Mouse (Mus musculus) right cerebral cortex, postnatal 10 days (tissue): ENCODE measurements at regions not wholly inside any gene's neighbourhood (a gene's known extent, or its start where the extent isn't known, plus 50 kb on each side); places are given as distances from the start of the nearest gene placed in this dataset.
A peak's percentile ranks its signal among the peaks of the same experiment; 100 is the strongest.

Experiments
- DNase-seq, 2 experiments: peaks; one replicate each; pipeline ENCODE4 v3.0.0; 2021; ENCODE audit warnings: low spot score in 2 of 2

GRCm38 (mm10) chr9:80688481-80689086 is 223.3 kb upstream of the Impg1 start:
- peak in 1 of 2 experiments; percentile 23 for DNase-seq

GRCm38 (mm10) chr9:80683030-80683692 is 217.9 kb upstream of the Impg1 start:
- no peak for DNase-seq

- DNase-seq = no peak
Measured at GRCm38 (mm10) chr9:80681709-80682108, 216.4 kb upstream of the Impg1 start.

GRCm38 (mm10) chr9:80671483-80671882 is 206.2 kb upstream of the Impg1 start:
- no peak for DNase-seq

GRCm38 (mm10) chr9:80668575-80669248 is 203.4 kb upstream of the Impg1 start:
- no peak for DNase-seq

GRCm38 (mm10) chr9:80658755-80659154 is 193.5 kb upstream of the Impg1 start:
- no peak for DNase-seq

- no peak for DNase-seq
Measured at GRCm38 (mm10) chr9:80615114-80615513, 149.8 kb upstream of the Impg1 start.

GRCm38 (mm10) chr9:80600019-80600418 is 134.7 kb upstream of the Impg1 start:
- DNase-seq = no peak

GRCm38 (mm10) chr9:80565388-80566024 is 100.2 kb upstream of the Impg1 start:
- DNase-seq = no peak

GRCm38 (mm10) chr9:80563655-80564054 is 98.4 kb upstream of the Impg1 start:
- no peak for DNase-seq

GRCm38 (mm10) chr9:80555531-80556067 is 90.3 kb upstream of the Impg1 start:
- no peak for DNase-seq
